9 mouse cellular contexts compared by ENCODE assay signal in genomic region chr16:18621362-18622001, GRCm38 (mm10). TPM values are rescaled to one million over a fixed set of nuclear protein-coding genes. Genes with fewer than 3 reads are reported as not detected.
DNase-seq lines count a peak whose midpoint lies in the region; ATAC-seq and TF ChIP-seq lines count a peak whose summit lies in the region.
"Had no signal": no experiment of that assay in that cellular context is flagged by ENCODE, and none has a peak within 500 bp of the region (broad histone marks: within the 10 kb centered on the region; RNA-seq: fewer than 3 reads in every experiment).

No protein-coding gene starts in this region.

- whole genome bisulfite sequencing in kidney, embryonic 14.5 days = 3% methylated on average over 37 of the region's 38 CpGs
- 2% methylated on average over 38 of the region's 38 CpGs for WGBS in heart, postnatal 0 days
- WGBS in liver, embryonic 11.5 days = 2% methylated on average over 38 of the region's 38 CpGs
- 14% methylated on average over 38 of the region's 38 CpGs for WGBS in stomach, embryonic 16.5 days

- intact Hi-C loops in gastrocnemius, postnatal 36 days (cut with DNase I) = no loop called here

- H3K9me3 ChIP-seq in kidney, embryonic 14.5 days (ENCODE audit: control insufficient read depth, low read length) = no peaks in the 10 kb centered on the region
- H3K9me3 ChIP-seq in heart, postnatal 0 days (replicated peaks; ENCODE audit: control insufficient read depth, low read length) = no peaks in the 10 kb centered on the region
- H3K9me3 ChIP-seq in liver, embryonic 11.5 days (ENCODE audit: control insufficient read depth, low read length) = no peaks in the 10 kb centered on the region
- H3K9me3 ChIP-seq in stomach, embryonic 16.5 days (replicated peaks; ENCODE audit: control insufficient read depth, low read length) = no peaks in the 10 kb centered on the region

- peak overlapping the region; percentile 93 for H3K4me2 ChIP-seq in kidney, embryonic 14.5 days (replicated peaks; ENCODE audit: low read depth, low read length)
- peak overlapping the region; percentile 78 for H3K4me2 ChIP-seq in heart, postnatal 0 days (ENCODE audit: low read depth, low read length)
- peak overlapping the region; percentile 78 for H3K4me2 ChIP-seq in liver, embryonic 11.5 days
- H3K4me2 ChIP-seq in stomach, embryonic 16.5 days (ENCODE audit: low read depth, low read length) = peak overlapping the region; percentile 93

- H3K27ac ChIP-seq in kidney, embryonic 14.5 days (ENCODE audit: low read depth, low read length) = no peak overlapping the region
- H3K27ac ChIP-seq in heart, postnatal 0 days (ENCODE audit: low read depth) = no peak overlapping the region
- H3K27ac ChIP-seq in liver, embryonic 11.5 days (ENCODE audit: low read depth, low read length) = peak overlapping the region; percentile 43; the same call in 1 of the 2 replicates
- no peak overlapping the region for H3K27ac ChIP-seq in stomach, embryonic 16.5 days (ENCODE audit: low read length)

- H3K4me3 ChIP-seq in kidney, embryonic 14.5 days (ENCODE audit: low read length) = peak overlapping the region; percentile 46
- H3K4me3 ChIP-seq in heart, postnatal 0 days (ENCODE audit: low read depth, low read length) = peak overlapping the region; percentile 47
- H3K4me3 ChIP-seq in liver, embryonic 11.5 days (ENCODE audit: low read depth, low read length) = peak overlapping the region; percentile 51
- H3K4me3 ChIP-seq in stomach, embryonic 16.5 days (replicated peaks; ENCODE audit: low read length) = peak overlapping the region; percentile 52

- no peak for ATAC-seq in kidney, embryonic 14.5 days (ENCODE audit: low FRiP score, low TSS enrichment)
- ATAC-seq in heart, postnatal 0 days (ENCODE audit: insufficient read depth, low read depth) = no peak; the same call in 1 of the 2 replicates
- ATAC-seq in liver, embryonic 11.5 days (replicated peaks; ENCODE audit: low FRiP score) = no peak
- ATAC-seq in stomach, embryonic 16.5 days (ENCODE audit: insufficient read depth, low FRiP score) = no peak

- peaks cover 6% of the 10 kb centered on the region; the same call in 1 of the 2 replicates for H3K36me3 ChIP-seq in kidney, embryonic 14.5 days (ENCODE audit: control insufficient read depth, insufficient read depth, low read length)
- H3K36me3 ChIP-seq in heart, postnatal 0 days (replicated peaks; ENCODE audit: control insufficient read depth, insufficient read depth, low read length) = no peaks in the 10 kb centered on the region
- H3K36me3 ChIP-seq in liver, embryonic 11.5 days (ENCODE audit: control insufficient read depth, insufficient read depth, low read length) = no peaks in the 10 kb centered on the region
- no peaks in the 10 kb centered on the region for H3K36me3 ChIP-seq in stomach, embryonic 16.5 days (ENCODE audit: control insufficient read depth, insufficient read depth, low read length)

- TF ChIP-seq CTCF in heart, postnatal 0 days (IDR thresholded peaks at IDR 0.05; ENCODE audit: low read depth) = no peak

- no peak for TF ChIP-seq EP300 in heart, postnatal 0 days (IDR thresholded peaks at IDR 0.05; ENCODE audit: low read depth)

- H3K4me1 ChIP-seq in kidney, embryonic 14.5 days (ENCODE audit: control insufficient read depth, insufficient read depth, low read length) = peaks cover 26% of the 10 kb centered on the region
- H3K4me1 ChIP-seq in heart, postnatal 0 days (ENCODE audit: control insufficient read depth, insufficient read depth) = 0 out of 2 replicates have a peak, but pooled peaks cover 5% of the 10 kb centered on the region
- peaks cover 23% of the 10 kb centered on the region for H3K4me1 ChIP-seq in liver, embryonic 11.5 days (replicated peaks; ENCODE audit: control insufficient read depth, insufficient read depth, low read length)
- peaks cover 15% of the 10 kb centered on the region for H3K4me1 ChIP-seq in stomach, embryonic 16.5 days (ENCODE audit: control insufficient read depth, insufficient read depth, low read length)

- DNase-seq in kidney, postnatal 10 days = no peak
- DNase-seq in cerebellum, adult 9-10 months = peak; percentile 35
- no peak for DNase-seq in heart, postnatal 0 days (ENCODE audit: low spot score)
- peak; percentile 67 for DNase-seq in liver, embryonic 11.5 days (ENCODE audit: low spot score)
- no peak for DNase-seq in gastrocnemius, postnatal 36 days
- DNase-seq in gastrocnemius, adult 8-10 months (ENCODE audit: low spot score in 2 of 2) = no peak

- H3K27me3 ChIP-seq in kidney, embryonic 14.5 days (ENCODE audit: control insufficient read depth, insufficient read depth, low read length) = peaks cover 82% of the 10 kb centered on the region
- peaks cover 95% of the 10 kb centered on the region for H3K27me3 ChIP-seq in heart, postnatal 0 days (ENCODE audit: control insufficient read depth, insufficient read depth, low read length)
- peaks cover 91% of the 10 kb centered on the region for H3K27me3 ChIP-seq in liver, embryonic 11.5 days (replicated peaks; ENCODE audit: control insufficient read depth, insufficient read depth, low read length)
- peaks cover 82% of the 10 kb centered on the region for H3K27me3 ChIP-seq in stomach, embryonic 16.5 days (ENCODE audit: control insufficient read depth, insufficient read depth, low read length)

- H3K9ac ChIP-seq in kidney, embryonic 14.5 days (ENCODE audit: low read depth, low read length) = no peak overlapping the region
- H3K9ac ChIP-seq in heart, postnatal 0 days (replicated peaks; ENCODE audit: low read depth, low read length) = no peak overlapping the region
- H3K9ac ChIP-seq in liver, embryonic 11.5 days (ENCODE audit: low read depth, low read length) = peak overlapping the region; percentile 10; the same call in 1 of the 2 replicates
- H3K9ac ChIP-seq in stomach, embryonic 16.5 days (ENCODE audit: low read length) = peak overlapping the region; percentile 60

RNA-seq across cellular contexts. Expression of gene Gp1bb, which starts 0.7 kb away (rescaled TPM):
- polyA plus RNA-seq in kidney, embryonic 14.5 days (2014; fragmentation: Nextera tagmentation; extraction: Ambion mirVana) = 1.1 and 1.6 TPM in 2 replicates
- total RNA-seq in heart, postnatal 0 days (2014; rRNA removed; ENCODE audit: low replicate concordance) = 2.1 and 5.4 TPM in 2 replicates
- polyA plus RNA-seq in heart, postnatal 0 days (2015; fragmentation: Nextera tagmentation; extraction: Ambion mirVana) = 3.0 TPM in 2 replicates
- polyA plus RNA-seq in liver, embryonic 11.5 days (2014; fragmentation: Nextera tagmentation; extraction: Ambion mirVana) = 42.4 and 46.3 TPM in 2 replicates
- polyA plus RNA-seq in stomach, embryonic 16.5 days (2015; fragmentation: Nextera tagmentation; extraction: Ambion mirVana) = 0.68 and 0.74 TPM in 2 replicates
- total RNA-seq in gastrocnemius, postnatal 36 days (2021) = not detected
- total RNA-seq in gastrocnemius, adult 8-10 months (2022) = not detected

RNA-seq across cellular contexts. Expression of gene Gm49601, which starts 4.7 kb away (rescaled TPM):
- polyA plus RNA-seq in kidney, embryonic 14.5 days (2014; fragmentation: Nextera tagmentation; extraction: Ambion mirVana) = 1.2 and 1.7 TPM in 2 replicates
- not detected in 2 replicates for total RNA-seq in heart, postnatal 0 days (2014; rRNA removed; ENCODE audit: low replicate concordance)
- 0.32 and 0.34 TPM in 2 replicates for polyA plus RNA-seq in heart, postnatal 0 days (2015; fragmentation: Nextera tagmentation; extraction: Ambion mirVana)
- polyA plus RNA-seq in liver, embryonic 11.5 days (2014; fragmentation: Nextera tagmentation; extraction: Ambion mirVana) = not detected in 2 replicates
- 3.1 and 4.2 TPM in 2 replicates for polyA plus RNA-seq in stomach, embryonic 16.5 days (2015; fragmentation: Nextera tagmentation; extraction: Ambion mirVana)
- 1 to 10 TPM in 1 of 2 experiments, under 1 TPM in 1; 0.94 to 1.5 TPM for total RNA-seq in gastrocnemius, postnatal 36 days (2021)
- under 1 TPM in 3 of 4 experiments, not detected in 1; 0.29 to 0.48 (median 0.47) TPM for total RNA-seq in gastrocnemius, adult 8-10 months (2022)
- total RNA-seq: hematopoietic stem cell, adult 5-6 weeks had no signal

RNA-seq across cellular contexts. Expression of gene Sept5, which starts 8.3 kb away (rescaled TPM):
- polyA plus RNA-seq in kidney, embryonic 14.5 days (2014; fragmentation: Nextera tagmentation; extraction: Ambion mirVana) = 12.2 and 14.2 TPM in 2 replicates
- total RNA-seq in heart, postnatal 0 days (2014; rRNA removed; ENCODE audit: low replicate concordance) = 8.7 and 12.3 TPM in 2 replicates
- 3.8 and 5.5 TPM in 2 replicates for polyA plus RNA-seq in heart, postnatal 0 days (2015; fragmentation: Nextera tagmentation; extraction: Ambion mirVana)
- 6.0 and 6.2 TPM in 2 replicates for polyA plus RNA-seq in liver, embryonic 11.5 days (2014; fragmentation: Nextera tagmentation; extraction: Ambion mirVana)
- 26.8 and 37.7 TPM in 2 replicates for polyA plus RNA-seq in stomach, embryonic 16.5 days (2015; fragmentation: Nextera tagmentation; extraction: Ambion mirVana)
- total RNA-seq in gastrocnemius, postnatal 36 days (2021) = 1 to 10 TPM; 2.7 TPM
- 1 to 10 TPM; 1.7 to 2.7 (median 2.3) TPM for total RNA-seq in gastrocnemius, adult 8-10 months (2022)

RNA-seq across cellular contexts. Expression of gene Tbx1, which starts 31.0 kb away (rescaled TPM):
- polyA plus RNA-seq in kidney, embryonic 14.5 days (2014; fragmentation: Nextera tagmentation; extraction: Ambion mirVana) = 0.61 and 0.63 TPM in 2 replicates
- total RNA-seq in heart, postnatal 0 days (2014; rRNA removed; ENCODE audit: low replicate concordance) = 2.1 TPM in 1 of 2 replicates, not detected in the other
- 0.11 and 0.14 TPM in 2 replicates for polyA plus RNA-seq in heart, postnatal 0 days (2015; fragmentation: Nextera tagmentation; extraction: Ambion mirVana)
- polyA plus RNA-seq in liver, embryonic 11.5 days (2014; fragmentation: Nextera tagmentation; extraction: Ambion mirVana) = 0.17 and 0.43 TPM in 2 replicates
- 0.20 and 0.84 TPM in 2 replicates for polyA plus RNA-seq in stomach, embryonic 16.5 days (2015; fragmentation: Nextera tagmentation; extraction: Ambion mirVana)
- total RNA-seq in gastrocnemius, postnatal 36 days (2021) = 10 to 100 TPM in 1 of 2 experiments, 1 to 10 TPM in 1; 8.7 to 11.1 TPM
- 1 to 10 TPM; 3.0 to 5.8 (median 3.9) TPM for total RNA-seq in gastrocnemius, adult 8-10 months (2022)
- total RNA-seq: hematopoietic stem cell, adult 5-6 weeks had no signal

Comparison
In these comparisons a context has a peak if more than half of its experiments do, and no peak if none do; other contexts are left out.
1. H3K9ac ChIP-seq: peak in liver, embryonic 11.5 days (single experiment) and stomach, embryonic 16.5 days (single experiment); none in kidney, embryonic 14.5 days (single experiment) and heart, postnatal 0 days (single experiment).
2. DNase-seq: peak in cerebellum, adult 9-10 months (single experiment) and liver, embryonic 11.5 days (single experiment); none in kidney, postnatal 10 days (single experiment), heart, postnatal 0 days (single experiment), gastrocnemius, postnatal 36 days (0 of 2) and gastrocnemius, adult 8-10 months (0 of 2).
3. RNA of gene Gp1bb, which starts 0.7 kb away (polyA plus RNA-seq): 42.4 to 46.3 TPM in liver, embryonic 11.5 days; 3.0 TPM in heart, postnatal 0 days, 1.1 to 1.6 TPM in kidney, embryonic 14.5 days and 0.68 to 0.74 TPM in stomach, embryonic 16.5 days; every median in the first group is over 10 times any median in the second.
4. Peak in every context shown above with its lines, with median percentiles within 50 percentile points of each other: H3K4me2 ChIP-seq and H3K4me3 ChIP-seq.